Mouse (Mus musculus): ENCODE results near the gene Mycbp2. TPM values are rescaled to one million over a fixed set of nuclear protein-coding genes. Genes with fewer than 3 reads are reported as not detected.

Gene Mycbp2
- total and polyA plus RNA-seq, 3 experiments = 25.9 to 60.1 (median 29.5) TPM

DNA sequence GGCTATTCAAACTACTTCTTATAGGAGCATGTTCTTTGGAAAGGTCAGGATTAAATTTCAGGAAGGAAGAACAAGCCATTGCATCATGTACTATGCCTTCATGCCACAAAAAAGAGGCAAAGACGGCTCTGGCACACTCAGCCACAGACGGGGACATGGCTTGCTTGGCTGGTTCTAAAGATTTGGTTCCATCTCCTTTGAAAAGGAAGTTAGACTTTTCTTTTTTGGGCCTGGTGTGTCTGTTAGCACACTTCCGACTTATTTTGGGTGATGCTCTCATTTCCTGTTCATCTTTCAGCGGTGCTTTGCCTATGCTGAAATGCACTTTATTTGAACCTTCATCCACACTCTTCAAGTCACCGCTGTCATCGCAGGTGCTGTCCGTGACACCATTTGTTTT lies 190.9 kb downstream of the Mycbp2 start (continued):
- TF ChIP-seq ZNF384 (IDR thresholded peaks at IDR 0.05; ENCODE audit: low read depth, low read length) (no peak), POLR2A (IDR thresholded peaks at IDR 0.05; ENCODE audit: low read depth, low read length) (no peak), EP300 (IDR thresholded peaks at IDR 0.05; ENCODE audit: low read length) (0 out of 2 replicates have a peak, but pooled peaks have one; percentile 61), PAX5 (IDR thresholded peaks at IDR 0.05; ENCODE audit: low read length) (no peak), TCF12 (IDR thresholded peaks at IDR 0.05; ENCODE audit: low read depth, low read length) (0 out of 2 replicates have a peak, but pooled peaks have one; percentile 15), KAT2A (IDR thresholded peaks at IDR 0.05; ENCODE audit: insufficient replicate concordance, low read length) (no peak), RAD21 (IDR thresholded peaks at IDR 0.05; ENCODE audit: low read depth, low read length) (no peak), ZC3H11A (IDR thresholded peaks at IDR 0.05; ENCODE audit: low read depth, low read length) (no peak), JUND (conservative IDR thresholded peaks at IDR 0.05; ENCODE audit: low read depth, low read length) (no peak), HCFC1 (IDR thresholded peaks at IDR 0.05; ENCODE audit: low read depth, low read length) (no peak), ETS1 (conservative IDR thresholded peaks at IDR 0.05; ENCODE audit: low read depth, low read length) (peak; percentile 65; the same call in 1 of the 2 replicates), IRF4 (IDR thresholded peaks at IDR 0.05; ENCODE audit: low read depth, low read length) (no peak)

DNA sequence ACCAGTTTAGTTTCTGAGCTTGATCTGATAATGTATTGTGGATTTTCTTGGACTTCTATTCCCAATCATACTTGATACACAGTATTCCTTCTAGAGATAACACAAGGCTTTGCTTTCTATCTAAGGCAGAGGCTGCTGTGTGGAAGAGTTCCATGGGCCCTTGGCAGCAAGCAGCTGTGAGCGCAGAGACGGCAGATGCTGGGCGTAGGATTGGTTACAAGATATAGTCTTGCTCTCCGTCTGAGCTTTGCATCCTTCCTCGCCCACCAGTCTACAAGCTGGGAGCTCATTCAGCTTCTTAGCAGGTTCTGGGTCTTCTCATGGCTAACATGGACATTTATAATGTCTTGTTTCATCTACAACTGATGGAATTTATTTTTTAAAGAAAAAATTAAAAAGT lies 196.5 kb downstream of the Mycbp2 start:
- DNase-seq (ENCODE audit: extremely low read depth) = no peak
- Histone ChIP-seq H3K4me2 (ENCODE audit: insufficient read depth, low read depth, poor library complexity, severe bottlenecking) (no peak overlapping the region), H3K9ac (ENCODE audit: insufficient read depth, low read depth) (no peak overlapping the region), H3K4me1 (ENCODE audit: control insufficient read depth in 1 of 2, insufficient read depth in 2 of 2) (peaks cover 0 to 5% of the 10 kb centered on the region in 2 experiments; a peak in 1 of 4 replicates), H3K27ac (ENCODE audit: insufficient read depth, low read depth) (no peak overlapping the region), H3K4me3 (replicated peaks in 1 of 3; ENCODE audit: low read depth in 2 of 3, low read length in 2 of 3, poor library complexity in 1 of 3) (no peak overlapping the region), H3K36me3 (replicated peaks in 1 of 2; ENCODE audit: control insufficient read depth in 1 of 2, insufficient read depth in 1 of 2, low read length in 1 of 2) (peaks cover 45 to 76% of the 10 kb centered on the region in 2 experiments), H3K79me2 (replicated peaks; ENCODE audit: control insufficient read depth, extremely low read depth, insufficient read depth, poor library complexity, severe bottlenecking) (no peaks in the 10 kb centered on the region), H3K27me3 (replicated peaks) (no peaks in the 10 kb centered on the region), H3K9me3 (replicated peaks; ENCODE audit: low read length) (no peaks in the 10 kb centered on the region)
- dilution Hi-C loops (cut with MboI; ENCODE audit: extremely low pct_ligation_motif_present, extremely low pct_unique_long_range_greater_than_20kb, low sequenced_read_pairs) = no loop called here
- in situ Hi-C loops (cut with MboI; ENCODE audit: low pct_ligation_motif_present, low pct_unique_long_range_greater_than_20kb, low sequenced_read_pairs) = no loop called here
- TF ChIP-seq NRF1 (IDR thresholded peaks at IDR 0.05; ENCODE audit: low read depth, low read length) (no peak), MAX (IDR thresholded peaks at IDR 0.05; ENCODE audit: low read length) (no peak), EP300 (IDR thresholded peaks at IDR 0.05; ENCODE audit: low read length) (no peak), ZC3H11A (IDR thresholded peaks at IDR 0.05; ENCODE audit: low read depth, low read length) (no peak)

DNA sequence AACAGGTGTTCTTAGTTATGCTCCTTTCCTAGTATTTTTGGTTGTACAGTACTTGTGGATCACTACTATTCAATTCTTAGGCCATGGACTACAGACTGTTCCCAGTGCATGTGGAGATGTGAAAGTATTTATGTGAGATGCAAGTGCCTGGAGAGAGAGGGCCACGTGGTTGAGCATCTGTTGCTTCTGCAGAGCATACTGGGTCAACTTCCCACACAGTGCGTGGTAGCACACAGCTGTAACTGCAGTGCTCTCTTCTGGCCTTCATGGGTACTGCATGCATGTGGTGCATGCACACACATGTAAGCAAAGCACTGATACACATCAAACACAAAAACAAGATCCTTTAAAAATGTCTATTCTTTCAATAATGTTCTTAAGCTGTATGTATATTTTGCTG lies 214.6 kb downstream of the Mycbp2 start:
- H3K27me3 ChIP-seq (replicated peaks) = no peaks in the 10 kb centered on the region
- dilution Hi-C loops (cut with MboI; ENCODE audit: extremely low pct_ligation_motif_present, extremely low pct_unique_long_range_greater_than_20kb, low sequenced_read_pairs) (no loop called here), in situ Hi-C loops (cut with MboI; ENCODE audit: low pct_ligation_motif_present, low pct_unique_long_range_greater_than_20kb, low sequenced_read_pairs) (no loop called here)
- no peak overlapping the region for H3K4me3 ChIP-seq (replicated peaks in 1 of 3; ENCODE audit: low read depth in 2 of 3, low read length in 2 of 3, poor library complexity in 1 of 3)
- H3K27ac ChIP-seq (ENCODE audit: insufficient read depth, low read depth) = no peak overlapping the region
- H3K9me3 ChIP-seq (replicated peaks; ENCODE audit: low read length) = peaks cover 6% of the 10 kb centered on the region
- no peak overlapping the region for H3K9ac ChIP-seq (ENCODE audit: insufficient read depth, low read depth)
- H3K79me2 ChIP-seq (replicated peaks; ENCODE audit: control insufficient read depth, extremely low read depth, insufficient read depth, poor library complexity, severe bottlenecking) = no peaks in the 10 kb centered on the region
- H3K4me2 ChIP-seq (ENCODE audit: insufficient read depth, low read depth, poor library complexity, severe bottlenecking) = no peak overlapping the region
- H3K36me3 ChIP-seq (replicated peaks in 1 of 2; ENCODE audit: control insufficient read depth in 1 of 2, insufficient read depth in 1 of 2, low read length in 1 of 2) = peaks cover 43 to 81% of the 10 kb centered on the region in 2 experiments
- no peaks in the 10 kb centered on the region for H3K4me1 ChIP-seq (ENCODE audit: control insufficient read depth in 1 of 2, insufficient read depth in 2 of 2)
- TF ChIP-seq MAX (IDR thresholded peaks at IDR 0.05; ENCODE audit: low read length) = no peak
- TF ChIP-seq SMC3 (IDR thresholded peaks at IDR 0.05; ENCODE audit: low read depth, low read length) = peak; percentile 35; the same call in 1 of the 2 replicates
- peak; percentile 40 to 53; a peak in 3 of 4 replicates for TF ChIP-seq CTCF (conservative IDR thresholded peaks at IDR 0.05 in 1 of 2, IDR thresholded peaks at IDR 0.05 in 1 of 2; ENCODE audit: low read depth in 2 of 2, low read length in 2 of 2)
- TF ChIP-seq UBTF (IDR thresholded peaks at IDR 0.05; ENCODE audit: low read depth, low read length) = no peak
- peak; percentile 31 for TF ChIP-seq RAD21 (IDR thresholded peaks at IDR 0.05; ENCODE audit: low read depth, low read length)
- no peak for TF ChIP-seq MAFK (IDR thresholded peaks at IDR 0.05; ENCODE audit: insufficient replicate concordance, low read length)
- no peak for TF ChIP-seq NRF1 (IDR thresholded peaks at IDR 0.05; ENCODE audit: low read depth, low read length)
- no peak for TF ChIP-seq NELFE (IDR thresholded peaks at IDR 0.05; ENCODE audit: low read depth, low read length)
- peak; percentile 41 for DNase-seq (ENCODE audit: extremely low read depth)

Measured in CH12.LX (cell line).